Mouse (Mus musculus) lung, adult 2 months (tissue): ENCODE results near the gene Ifitm1.

Experiments
- CTCF ChIP-seq: fragments of 200-500 bp; IDR thresholded peaks from 2 replicates; pipeline ENCODE4 v1.5.1; 2011; ENCODE audit warnings: mild to moderate bottlenecking, low read length, control low read depth; ENCODE audit not compliant: insufficient read depth
- POLR2A ChIP-seq: fragments of 200-500 bp; IDR thresholded peaks from 2 replicates; pipeline ENCODE4 v1.6.1; 2011; ENCODE audit warnings: low read depth, mild to moderate bottlenecking, control low read depth, low read length, borderline replicate concordance; ENCODE audit errors: extremely low read depth

DNA sequence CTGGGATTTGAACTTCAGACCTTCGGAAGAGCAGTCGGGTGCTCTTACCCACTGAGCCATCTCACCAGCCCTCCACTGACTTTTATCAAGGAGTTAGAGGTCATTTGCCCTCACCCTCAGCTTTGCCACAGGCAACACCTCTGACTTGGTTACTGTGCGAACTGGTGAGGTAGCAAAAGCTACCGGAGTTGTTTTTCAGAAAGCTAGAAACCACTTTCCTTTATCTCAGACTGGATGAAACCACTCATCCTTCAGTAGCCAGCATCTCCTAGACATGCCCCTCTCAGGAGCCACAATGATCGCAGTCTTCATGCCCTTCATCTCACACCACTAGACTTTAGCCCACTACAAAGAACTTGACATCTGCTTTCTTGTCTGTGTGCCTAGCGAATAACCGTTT is 15.9 kb downstream of the Ifitm1 start:
- no peak for TF ChIP-seq POLR2A
- no peak for TF ChIP-seq CTCF
